Mouse (Mus musculus): ENCODE results near the gene Heyl. TPM values are rescaled to one million over a fixed set of nuclear protein-coding genes. Genes with fewer than 3 reads are reported as not detected.
A peak's percentile ranks its signal among the peaks of the same experiment; 100 is the strongest.

Heyl gene
- total RNA-seq, 2 experiments from 2014 or later: 8.9 to 11.2 TPM

DNA sequence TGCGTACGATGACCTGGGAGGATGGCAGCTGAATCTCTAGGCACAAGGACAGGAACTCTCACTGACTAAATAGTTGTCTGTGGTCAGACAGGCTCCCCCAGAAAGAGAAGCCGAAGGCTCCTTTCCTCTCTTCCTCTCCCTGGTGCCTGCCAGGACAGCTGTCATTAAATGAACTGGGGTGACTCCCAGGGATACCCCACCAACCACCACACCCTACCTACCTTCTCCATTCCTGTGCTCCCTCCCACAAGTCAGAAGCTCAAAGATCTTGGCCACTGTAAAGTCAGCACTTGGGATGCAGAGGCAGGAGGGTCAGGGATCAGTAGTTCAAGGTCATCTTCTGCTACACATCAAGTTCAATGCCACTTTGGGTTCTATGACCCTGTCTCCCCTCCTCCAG is 515 bp upstream of the Heyl start:
- DNase-seq: no peak

DNA sequence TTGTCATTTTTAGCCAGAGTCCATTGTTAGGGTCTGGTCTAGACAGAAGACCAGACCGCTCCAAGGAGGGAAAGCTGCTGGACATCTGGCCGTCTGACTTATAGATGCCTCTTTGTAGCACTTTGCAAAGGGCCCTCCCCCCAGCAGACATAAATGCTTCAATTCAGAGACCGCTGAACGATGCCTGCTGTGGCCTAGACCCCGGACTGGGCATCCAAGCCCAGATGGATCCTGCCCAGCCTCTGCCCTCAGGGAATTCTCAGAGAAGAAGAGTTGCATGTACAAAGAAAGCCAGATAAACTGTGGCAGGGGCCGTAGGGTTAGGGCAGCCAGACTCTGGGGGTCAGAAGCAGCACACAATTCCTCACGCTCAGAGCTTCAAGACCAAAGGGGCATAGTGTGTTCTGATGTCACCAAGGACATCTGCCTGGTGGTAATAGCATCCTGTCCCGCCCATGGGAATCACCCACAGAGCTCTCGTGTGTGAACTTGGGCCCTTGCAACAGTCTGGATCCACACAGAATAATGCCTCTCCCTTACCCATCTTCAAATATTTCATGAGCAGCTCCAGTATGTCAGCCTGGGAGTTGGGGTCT is 2.6 kb downstream of the Heyl start:
- DNase-seq: no peak

DNA sequence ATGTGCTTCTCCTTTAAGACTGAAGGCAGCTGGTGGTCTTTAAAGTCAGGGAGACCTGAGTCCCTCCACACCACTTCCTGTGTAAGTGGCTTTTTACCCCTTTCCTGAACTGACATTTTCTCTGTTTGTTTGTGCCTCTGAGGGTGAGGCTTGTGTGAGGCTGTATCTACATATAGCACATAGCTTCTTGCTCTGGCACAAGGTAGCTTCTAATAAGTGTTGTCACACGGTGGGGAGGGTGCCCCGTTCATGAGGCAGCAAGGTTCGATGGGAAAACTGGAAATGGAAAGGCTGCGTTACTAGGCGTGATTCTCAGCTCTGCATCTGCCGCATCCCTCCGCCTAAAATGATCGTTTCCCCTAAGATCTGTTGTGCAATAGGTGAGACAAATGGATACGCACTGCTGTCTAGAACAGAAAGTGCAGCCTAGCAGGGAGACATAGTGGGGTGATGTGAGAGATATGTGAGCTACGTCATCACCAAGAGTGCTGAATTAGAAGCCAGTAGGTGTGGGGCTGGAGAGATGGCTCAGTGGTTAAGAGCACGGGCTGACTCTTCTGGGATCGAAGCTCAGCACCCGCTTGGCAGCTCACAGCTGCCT is 3.2 kb downstream of the Heyl start:
- DNase-seq: no peak

DNA sequence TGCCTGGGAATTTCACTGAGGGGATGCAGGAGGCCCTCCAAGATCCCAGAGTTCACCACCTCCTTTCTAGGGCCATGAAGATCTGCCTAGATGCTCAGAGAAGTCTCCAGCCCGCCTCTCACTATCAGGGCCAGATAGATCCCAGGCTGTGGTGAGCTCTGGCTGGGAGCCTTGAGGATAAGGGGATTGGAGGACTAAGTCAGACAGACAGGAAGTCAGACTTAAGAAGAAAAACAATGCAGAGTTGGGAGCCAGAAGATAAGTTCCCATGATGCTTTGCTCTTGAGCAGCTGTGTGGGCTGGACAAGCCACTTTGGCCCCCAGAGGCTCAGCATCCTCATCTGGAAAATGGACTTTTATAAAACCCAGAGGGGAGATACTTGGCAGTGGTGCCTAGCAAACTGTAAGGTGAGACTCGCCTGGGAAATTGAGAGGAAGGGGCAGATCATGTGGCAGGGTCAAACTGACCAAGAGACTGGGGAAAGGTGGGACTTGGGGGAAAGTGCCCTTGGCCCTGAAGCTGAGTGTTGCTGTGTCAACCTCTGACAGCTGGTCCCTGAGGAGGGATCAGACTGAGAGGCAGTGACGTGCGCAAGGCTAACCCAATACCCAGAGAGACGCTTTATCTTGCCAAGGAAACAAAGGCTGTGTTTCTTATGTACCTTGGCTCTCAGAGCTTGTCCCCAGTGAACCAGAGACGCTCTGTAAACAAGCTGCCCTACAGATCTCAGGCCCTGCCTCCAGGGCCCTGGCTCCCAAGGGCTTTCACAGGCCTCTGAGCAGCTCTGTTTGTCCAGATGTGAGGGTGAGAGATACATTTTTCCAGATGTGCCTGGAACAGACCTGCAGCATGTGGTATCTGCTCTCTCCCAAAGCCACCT is 4.3 kb downstream of the Heyl start:
- peak; percentile 83 to 89 for DNase-seq

DNA sequence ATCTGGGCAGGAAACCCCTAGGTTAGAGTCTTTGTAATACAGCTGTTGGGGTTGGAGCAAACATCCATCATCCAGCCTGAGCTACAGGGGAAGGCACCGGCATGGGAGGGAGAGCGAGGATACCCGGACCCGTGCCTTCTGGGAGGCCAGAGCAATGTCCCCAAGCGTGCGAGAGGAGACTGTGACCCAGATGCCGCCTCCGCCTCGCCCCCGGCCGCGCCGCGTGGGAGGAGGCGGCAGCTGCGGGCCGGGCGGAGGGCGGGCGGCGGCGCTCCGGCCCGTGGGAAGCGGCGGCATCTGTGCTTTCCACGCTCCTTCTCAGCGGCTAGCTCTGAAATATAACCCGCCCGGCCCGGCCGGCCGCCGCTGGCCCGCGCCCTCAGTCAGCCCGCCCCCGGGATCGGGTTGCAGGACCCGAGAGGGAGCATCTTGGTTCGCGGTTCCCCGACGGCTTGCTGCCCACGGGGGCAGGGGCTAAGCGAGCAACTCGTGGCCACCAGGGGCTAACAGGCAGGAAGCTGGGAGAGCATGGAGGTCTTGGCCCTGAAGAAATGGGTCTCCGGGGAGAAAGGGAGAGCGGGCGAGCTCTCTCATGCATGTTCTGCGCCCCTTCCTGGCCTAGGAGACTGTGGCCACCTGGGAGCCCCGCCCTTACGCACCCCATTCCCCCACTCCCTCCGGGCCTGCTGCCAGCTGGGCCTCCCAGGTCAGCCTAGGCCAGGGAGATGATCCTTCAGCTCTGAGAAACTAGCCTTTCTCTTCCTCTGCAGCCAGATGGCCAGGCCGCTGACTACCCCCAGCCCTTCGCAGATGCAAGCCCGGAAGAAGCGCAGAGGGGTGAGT is 6.2 kb downstream of the Heyl start:
- peak; percentile 79 to 87 for DNase-seq

DNA sequence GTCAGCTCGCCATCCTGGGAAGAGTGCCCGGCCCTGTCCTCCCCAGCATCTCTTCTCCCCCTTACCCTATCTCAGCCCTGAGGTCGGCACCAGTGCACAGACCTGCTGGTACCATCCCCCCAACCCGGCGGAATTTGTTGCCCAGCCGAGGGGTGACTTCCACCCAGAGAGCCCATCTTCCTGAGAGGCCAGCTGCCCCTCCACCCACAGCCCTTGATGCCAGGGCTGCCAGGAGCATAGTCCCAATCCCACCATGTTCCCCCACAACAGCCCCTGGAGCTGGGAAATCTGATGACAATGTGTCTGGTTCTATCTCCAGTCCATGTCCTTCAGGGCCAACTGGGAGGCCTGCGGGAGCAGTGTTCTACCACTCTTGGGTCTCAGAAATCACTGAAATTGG is 12.9 kb downstream of the Heyl start:
- DNase-seq: no peak

DNA sequence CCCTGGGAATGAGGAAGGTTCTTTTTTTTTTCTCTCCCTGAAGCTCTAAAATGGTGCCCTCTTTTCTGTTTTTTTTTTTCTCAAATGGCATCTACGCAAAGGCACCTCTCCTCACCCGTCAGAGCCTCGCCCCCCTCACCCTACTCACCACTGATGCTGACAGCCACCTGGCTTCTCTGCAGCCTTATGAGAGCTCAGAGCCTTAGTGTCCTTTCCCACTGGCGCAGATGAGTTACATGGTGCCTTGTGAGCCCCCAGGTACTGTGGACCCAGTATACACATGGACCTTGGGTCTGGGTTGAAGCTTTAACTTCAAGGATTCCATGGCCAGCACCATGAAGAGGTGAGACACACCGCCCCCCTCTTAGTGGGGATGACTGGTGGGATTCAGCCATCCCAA is 13.3 kb downstream of the Heyl start:
- no peak for DNase-seq

DNA sequence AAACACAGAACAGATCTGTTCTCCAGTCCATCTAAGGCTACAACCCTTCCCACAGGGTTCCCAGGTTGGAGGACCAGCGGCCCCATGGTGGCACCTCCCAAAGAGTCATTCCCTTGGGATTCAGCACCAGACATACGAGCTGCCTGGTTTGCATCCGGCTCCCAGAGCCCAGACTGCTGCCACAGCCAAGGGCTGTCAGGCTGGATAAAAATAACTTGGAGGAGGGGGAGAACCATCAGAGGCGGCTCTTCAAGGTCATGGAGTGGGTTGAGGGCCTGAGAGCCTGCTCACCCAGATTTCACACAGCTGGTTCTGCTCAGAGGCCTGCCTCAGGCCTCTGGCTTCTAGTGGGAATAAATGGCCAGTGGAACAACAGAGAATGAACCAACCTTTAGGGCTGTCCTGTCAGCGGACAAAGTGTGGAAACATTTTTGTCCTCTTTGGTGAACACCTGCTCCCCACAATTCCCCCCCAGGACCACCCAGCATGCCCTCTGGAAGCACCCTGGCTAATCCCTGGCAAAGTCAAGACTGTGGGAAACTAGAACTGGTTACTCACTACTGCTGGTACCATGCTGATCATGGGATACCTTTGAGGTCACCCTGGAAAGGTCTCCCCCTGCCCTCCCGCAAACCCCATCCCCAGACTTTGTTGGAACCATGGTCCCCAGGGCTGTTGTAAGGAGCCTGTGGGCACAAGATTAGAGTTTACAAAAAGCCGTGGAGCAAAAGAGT is 14.0 kb downstream of the Heyl start:
- peak; percentile 65 to 82 for DNase-seq

DNA sequence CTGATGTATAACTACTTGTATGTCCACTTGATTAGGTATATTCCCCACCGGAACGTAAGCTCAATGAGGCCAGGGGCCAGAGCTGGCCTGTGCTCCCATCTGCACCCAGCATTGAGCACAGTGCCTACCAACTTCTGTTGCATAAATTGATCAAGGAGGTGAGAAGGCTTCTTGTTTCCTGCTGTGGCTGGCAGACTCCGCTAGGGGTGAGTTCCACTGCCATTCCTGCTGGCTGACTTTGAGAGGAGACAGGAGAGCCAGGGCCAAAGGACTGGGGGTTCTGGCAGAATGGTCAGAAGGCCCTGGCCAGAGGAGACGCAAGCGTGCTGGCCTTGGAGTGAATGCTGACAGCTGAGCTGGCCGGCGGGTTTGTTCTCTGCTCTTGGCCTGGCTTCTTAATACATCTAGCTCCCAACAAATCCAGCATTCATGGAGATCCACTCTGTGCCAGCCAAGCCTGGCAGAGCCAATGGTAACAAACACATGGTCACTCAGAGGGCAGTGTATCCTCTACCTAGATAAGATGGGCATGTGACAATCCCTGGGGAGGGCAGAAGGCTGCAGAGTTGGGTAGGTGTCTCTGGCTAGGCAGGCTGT is 15.7 kb downstream of the Heyl start:
- peak; percentile 87 to 94 for DNase-seq

DNA sequence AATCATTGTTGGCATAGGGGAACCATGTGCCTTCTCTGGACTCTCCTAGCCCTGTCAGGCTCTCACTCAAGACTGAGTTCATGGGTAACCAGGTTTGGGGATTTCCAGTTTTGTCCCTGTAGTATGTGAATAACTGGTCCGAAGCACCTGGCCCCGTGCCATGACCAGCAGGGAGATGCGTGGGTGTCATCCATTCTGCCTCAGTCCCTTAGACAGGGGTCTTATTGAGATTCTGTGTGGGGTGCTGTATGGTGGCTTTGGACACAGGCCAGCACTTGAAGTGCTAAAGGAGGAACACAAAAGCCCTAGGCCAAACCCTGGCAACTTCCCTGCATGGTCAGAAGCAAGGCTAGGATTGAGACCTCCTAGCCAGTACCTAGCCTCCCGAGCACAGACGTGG is 18.9 kb downstream of the Heyl start:
- no peak for DNase-seq

DNA sequence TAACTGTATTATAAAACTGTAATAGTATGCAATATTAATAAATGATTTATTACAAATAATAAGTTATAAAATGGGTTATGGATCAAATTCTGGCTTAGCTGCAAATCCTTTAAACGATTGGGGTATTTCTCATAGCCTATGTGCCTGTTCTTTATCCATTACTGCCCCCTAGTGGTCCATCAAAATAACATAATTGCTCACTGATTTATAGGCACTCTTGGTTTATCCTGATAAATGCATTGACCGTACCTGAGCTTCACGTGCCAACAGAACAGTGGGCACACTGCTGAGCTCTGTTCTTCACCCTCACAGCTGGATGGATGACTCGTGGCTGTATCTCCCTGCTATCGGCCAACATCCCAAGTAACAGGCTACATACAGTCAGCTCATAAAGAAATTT is 21.3 kb downstream of the Heyl start:
- DNase-seq: peak; percentile 46 to 74

DNA sequence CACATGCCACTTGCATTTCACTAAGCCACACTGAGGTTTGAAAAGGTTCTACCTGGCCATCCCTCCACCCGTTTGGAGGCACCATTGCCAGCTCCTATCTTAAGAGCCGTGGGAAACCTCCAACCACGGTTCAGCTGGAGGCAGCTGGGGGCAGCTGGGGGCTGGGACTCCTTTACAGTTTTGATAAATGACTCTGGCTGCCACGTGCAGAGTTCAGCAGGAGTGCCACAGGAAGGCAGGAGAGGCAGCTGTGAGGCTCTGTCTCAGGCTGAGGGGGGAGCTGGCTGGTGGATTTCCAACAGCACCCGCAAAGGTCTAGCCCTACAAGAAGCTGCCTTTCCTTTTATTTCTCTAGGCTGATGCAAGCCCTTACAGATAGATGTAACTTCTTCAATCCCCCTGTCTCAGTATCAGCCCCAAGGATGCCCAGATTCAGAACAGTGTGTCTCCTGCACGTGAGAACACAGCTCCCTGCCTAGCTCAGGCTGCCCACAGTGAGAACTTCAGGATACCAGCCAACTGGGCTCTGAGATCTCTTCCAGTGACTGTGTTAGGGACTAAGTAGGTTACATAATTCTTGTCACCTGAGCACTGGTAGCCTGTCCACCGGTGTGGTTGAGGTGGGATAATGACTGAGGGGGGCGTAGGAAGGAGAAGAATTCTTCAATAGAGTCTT is 26.9 kb downstream of the Heyl start:
- DNase-seq: no peak

DNA sequence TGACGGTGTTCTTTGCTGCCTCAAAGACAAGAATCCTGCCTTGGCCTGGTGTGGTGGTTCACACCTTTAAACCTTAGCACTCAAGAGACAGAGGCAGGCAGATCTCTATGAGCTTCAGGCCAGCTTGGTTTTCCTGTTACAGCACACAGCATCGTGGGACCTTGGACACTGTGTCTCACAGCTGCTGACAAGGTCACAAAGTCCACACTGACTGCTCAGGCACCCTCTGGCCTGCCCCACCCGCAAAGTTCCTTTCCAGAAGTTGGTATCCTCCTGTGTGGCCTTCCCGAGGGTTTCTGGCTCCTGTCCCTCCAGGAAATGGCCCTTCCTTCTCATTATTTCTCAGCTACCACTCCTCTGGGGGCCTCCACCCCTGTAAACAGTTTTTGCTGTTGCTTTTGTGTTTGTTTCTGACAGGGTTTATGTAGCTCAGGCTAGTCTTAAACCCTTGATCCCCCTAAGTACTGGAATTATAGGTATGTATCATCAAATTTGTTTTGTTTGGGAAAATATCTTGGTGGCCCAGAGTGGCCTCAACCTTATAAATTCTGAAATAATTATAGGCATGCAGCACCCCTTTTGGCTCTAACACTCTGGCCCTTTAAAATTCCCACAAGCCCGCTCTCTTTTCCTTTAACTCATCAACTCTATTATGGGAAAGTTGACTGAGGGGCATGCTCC is 28.5 kb downstream of the Heyl start, which contains the start of gene Pabpc4:
Gene Pabpc4 (plus strand): TSS at position 631 of the 681 bp plus-strand sequence.
- no peak for DNase-seq

DNA sequence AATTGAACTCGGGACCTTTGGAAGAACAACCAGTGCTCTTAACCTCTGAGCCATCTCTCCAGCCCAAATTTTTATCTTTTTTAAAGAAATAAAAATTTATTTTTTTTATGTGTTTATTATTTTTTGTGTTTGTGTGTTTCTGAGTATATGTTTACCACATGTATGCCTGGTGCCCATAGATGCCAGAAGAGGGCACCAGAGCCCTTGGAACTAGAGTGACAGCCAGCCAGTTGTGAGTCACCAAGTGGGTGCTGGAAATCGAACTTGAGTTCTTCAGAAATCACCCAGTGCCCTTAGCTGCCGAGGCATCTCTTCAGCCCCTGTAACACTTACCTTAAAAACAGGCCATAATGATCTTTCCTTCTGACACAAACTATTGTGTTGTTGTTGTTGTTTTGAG is 37.7 kb downstream of the Heyl start:
- DNase-seq: no peak

DNA sequence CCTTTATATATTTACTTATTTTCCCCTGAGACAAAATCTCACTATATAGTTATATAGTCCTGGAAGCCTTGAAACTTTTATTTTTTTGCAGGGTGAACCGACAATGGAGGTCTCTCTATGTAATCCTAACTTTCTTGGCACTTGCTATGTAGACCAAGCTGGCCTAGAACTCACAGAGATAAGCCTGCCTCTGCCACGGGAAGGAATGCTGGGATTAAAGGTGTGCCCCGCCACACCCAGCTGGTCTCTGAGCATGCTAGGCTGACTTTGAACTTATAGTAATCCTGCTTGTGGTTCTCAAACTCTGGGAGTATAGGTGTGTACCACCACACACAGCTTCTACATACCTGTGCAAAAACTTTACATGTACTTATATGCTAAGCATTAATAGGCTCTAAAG is 46.8 kb downstream of the Heyl start:
- no peak for DNase-seq

DNA sequence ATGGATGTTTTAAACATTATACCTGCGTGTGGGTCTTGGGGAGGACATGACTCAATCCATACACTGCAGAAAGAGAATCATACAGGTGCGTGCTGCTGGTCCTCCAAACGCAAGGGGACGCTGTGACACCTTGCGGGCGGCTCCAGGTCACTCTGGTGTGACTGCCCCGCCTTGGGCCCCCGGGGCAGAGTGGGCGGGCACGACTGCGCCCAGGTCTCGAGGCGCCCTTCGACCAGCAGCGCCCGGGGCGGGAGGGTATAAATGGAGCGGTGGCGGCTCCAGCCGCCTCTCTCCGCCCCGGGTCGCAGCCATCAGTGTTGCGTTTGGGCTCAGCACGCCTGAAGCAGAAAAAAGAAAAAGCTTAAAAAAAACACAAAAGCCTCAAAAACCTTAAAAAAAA is 49.1 kb downstream of the Heyl start:
- DNase-seq: peak; percentile 92 to 94

DNA sequence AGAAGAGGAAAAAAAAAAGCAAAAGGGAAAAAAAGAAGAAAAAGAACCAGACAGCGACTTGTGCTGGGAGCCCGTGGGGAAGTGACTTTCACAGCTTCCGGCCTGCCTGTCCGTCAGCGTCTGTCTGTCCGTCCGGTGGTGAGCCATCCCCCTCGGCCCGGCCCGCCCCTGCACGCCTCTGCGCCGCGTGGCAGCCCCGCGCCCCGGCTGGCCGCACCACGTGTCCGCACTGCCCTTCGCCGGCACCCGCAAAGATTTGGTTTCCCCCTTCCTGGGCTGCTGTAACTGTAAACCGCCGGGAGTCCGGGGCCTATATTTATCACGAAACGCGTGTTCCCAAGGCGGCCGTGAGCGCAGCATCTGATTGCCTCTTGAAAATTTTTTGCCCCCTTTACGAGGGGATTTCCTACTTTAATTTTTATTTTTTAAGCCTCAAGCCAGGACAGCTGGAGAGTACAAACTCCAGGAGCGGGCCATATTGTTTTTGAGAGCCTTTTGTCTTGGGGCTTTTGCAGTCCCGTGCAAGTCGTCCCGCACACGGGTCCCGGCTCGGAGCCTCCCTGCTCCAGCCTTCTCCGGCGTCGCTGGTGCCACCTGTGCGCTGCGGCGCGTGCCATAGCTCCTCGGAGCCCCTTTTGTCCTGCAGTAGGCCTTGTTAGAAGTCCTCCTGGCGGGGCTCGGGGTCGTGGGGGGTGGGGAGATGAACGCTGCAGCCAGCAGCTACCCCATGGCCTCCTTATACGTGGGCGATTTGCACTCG is 49.7 kb downstream of the Heyl start:
- DNase-seq: peak; percentile 57

DNA sequence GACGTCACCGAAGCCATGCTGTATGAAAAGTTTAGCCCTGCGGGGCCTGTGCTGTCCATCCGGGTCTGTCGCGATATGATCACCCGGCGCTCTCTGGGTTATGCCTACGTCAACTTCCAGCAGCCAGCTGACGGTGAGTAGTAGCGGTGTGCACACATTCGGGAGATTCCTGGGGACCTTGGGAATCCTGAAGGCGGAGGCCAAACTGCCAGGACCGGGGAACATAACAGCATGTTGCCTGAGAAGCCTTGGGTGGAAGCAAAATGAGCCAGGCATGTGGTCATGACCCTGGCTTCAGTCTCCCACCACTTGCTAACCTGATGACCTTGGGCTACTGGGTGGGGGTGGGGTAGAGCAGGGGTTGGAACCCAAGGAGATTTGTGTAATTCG is 50.3 kb downstream of the Heyl start:
- DNase-seq: peak; percentile 29 to 55
